Mouse (Mus musculus): Measurements from ENCODE around the gene Akap8. TPM values are rescaled to one million over a fixed set of nuclear protein-coding genes. Genes with fewer than 3 reads are reported as not detected.

Akap8 gene
- polyA plus RNA-seq, 1 experiment from 2014 or later: 131 TPM

- no peak for ATAC-seq (ENCODE audit: low FRiP score)
- H3K9ac ChIP-seq: no peak overlapping the region
- H3K27me3 ChIP-seq: no peaks in the 10 kb centered on the region
- no peaks in the 10 kb centered on the region for H3K36me3 ChIP-seq
- H3K4me2 ChIP-seq (replicated peaks): no peak overlapping the region
- H3K4me1 ChIP-seq: peaks cover 21% of the 10 kb centered on the region
- no peak overlapping the region for H3K4me3 ChIP-seq
- WGBS: 85% methylated on average over 3 of the region's 3 CpGs
- H3K27ac ChIP-seq: no peak overlapping the region
- H3K9me3 ChIP-seq (replicated peaks): no peaks in the 10 kb centered on the region
These were observed 40.5 kb downstream of the Akap8 start for GRCm38 (mm10) chr17:32280575-32280974.

GRCm38 (mm10) chr17:32277201-32277600 lies 43.8 kb downstream of the Akap8 start:
- Histone ChIP-seq H3K9me3 (replicated peaks) (no peaks in the 10 kb centered on the region), H3K4me1 (peaks cover 9% of the 10 kb centered on the region; the same call in 1 of the 2 replicates), H3K4me2 (replicated peaks) (no peak overlapping the region), H3K9ac (no peak overlapping the region), H3K4me3 (no peak overlapping the region), H3K27ac (no peak overlapping the region), H3K27me3 (no peaks in the 10 kb centered on the region), H3K36me3 (no peaks in the 10 kb centered on the region)
- ATAC-seq (ENCODE audit: low FRiP score): no peak
- WGBS: 81% methylated on average over 1 of the region's 1 CpGs

- no peak overlapping the region for H3K27ac ChIP-seq
- H3K4me3 ChIP-seq: no peak overlapping the region
- H3K36me3 ChIP-seq: no peaks in the 10 kb centered on the region
- no peak for ATAC-seq (ENCODE audit: low FRiP score)
- H3K4me1 ChIP-seq: no peaks in the 10 kb centered on the region
- no peak overlapping the region for H3K9ac ChIP-seq
- no peaks in the 10 kb centered on the region for H3K9me3 ChIP-seq (replicated peaks)
- WGBS: 92% methylated on average over 3 of the region's 3 CpGs
- H3K27me3 ChIP-seq: no peaks in the 10 kb centered on the region
- no peak overlapping the region for H3K4me2 ChIP-seq (replicated peaks)
These were observed 45.5 kb downstream of the Akap8 start for GRCm38 (mm10) chr17:32275568-32275967.

- no peaks in the 10 kb centered on the region for H3K9me3 ChIP-seq (replicated peaks)
- H3K27me3 ChIP-seq: no peaks in the 10 kb centered on the region
- no peak overlapping the region for H3K27ac ChIP-seq
- no peak overlapping the region for H3K9ac ChIP-seq
- WGBS: 98% methylated on average over 7 of the region's 7 CpGs
- no peaks in the 10 kb centered on the region for H3K36me3 ChIP-seq
- H3K4me2 ChIP-seq (replicated peaks): no peak overlapping the region
- no peak overlapping the region for H3K4me3 ChIP-seq
- H3K4me1 ChIP-seq: no peaks in the 10 kb centered on the region
- ATAC-seq (ENCODE audit: low FRiP score): no peak
These were observed 51.9 kb downstream of the Akap8 start for GRCm38 (mm10) chr17:32269151-32269550.

GRCm38 (mm10) chr17:32268540-32268960 lies 52.5 kb downstream of the Akap8 start:
- no peak overlapping the region for H3K4me2 ChIP-seq (replicated peaks)
- no peaks in the 10 kb centered on the region for H3K4me1 ChIP-seq
- WGBS: 94% methylated on average over 3 of the region's 3 CpGs
- no peak overlapping the region for H3K4me3 ChIP-seq
- H3K9ac ChIP-seq: no peak overlapping the region
- H3K27me3 ChIP-seq: no peaks in the 10 kb centered on the region
- no peaks in the 10 kb centered on the region for H3K9me3 ChIP-seq (replicated peaks)
- no peak for ATAC-seq (ENCODE audit: low FRiP score)
- no peaks in the 10 kb centered on the region for H3K36me3 ChIP-seq
- no peak overlapping the region for H3K27ac ChIP-seq

- Histone ChIP-seq H3K9me3 (replicated peaks) (no peaks in the 10 kb centered on the region), H3K27ac (no peak overlapping the region), H3K36me3 (no peaks in the 10 kb centered on the region), H3K4me2 (replicated peaks) (no peak overlapping the region), H3K27me3 (no peaks in the 10 kb centered on the region), H3K9ac (no peak overlapping the region), H3K4me1 (no peaks in the 10 kb centered on the region), H3K4me3 (no peak overlapping the region)
- ATAC-seq (ENCODE audit: low FRiP score): no peak
- 66% methylated on average over 2 of the region's 2 CpGs for WGBS
These were observed 52.9 kb downstream of the Akap8 start for GRCm38 (mm10) chr17:32268096-32268495.

- Histone ChIP-seq H3K36me3 (no peaks in the 10 kb centered on the region), H3K27ac (no peak overlapping the region), H3K4me3 (no peak overlapping the region), H3K9ac (no peak overlapping the region), H3K9me3 (replicated peaks) (no peaks in the 10 kb centered on the region), H3K27me3 (no peaks in the 10 kb centered on the region), H3K4me1 (no peaks in the 10 kb centered on the region), H3K4me2 (replicated peaks) (no peak overlapping the region)
- ATAC-seq (ENCODE audit: low FRiP score): no peak
- 94% methylated on average over 1 of the region's 1 CpGs for WGBS
These were observed 53.4 kb downstream of the Akap8 start for GRCm38 (mm10) chr17:32267617-32268016.

GRCm38 (mm10) chr17:32263672-32264071 lies 57.4 kb downstream of the Akap8 start:
- Histone ChIP-seq H3K27ac (no peak overlapping the region), H3K4me1 (0 out of 2 replicates have a peak, but pooled peaks cover under 1% of the 10 kb centered on the region), H3K36me3 (no peaks in the 10 kb centered on the region), H3K4me2 (replicated peaks) (no peak overlapping the region), H3K9me3 (replicated peaks) (no peaks in the 10 kb centered on the region), H3K27me3 (no peaks in the 10 kb centered on the region), H3K9ac (no peak overlapping the region), H3K4me3 (no peak overlapping the region)
- WGBS: 95% methylated on average over 2 of the region's 2 CpGs
- ATAC-seq (ENCODE audit: low FRiP score): no peak

- no peak overlapping the region for H3K9ac ChIP-seq
- peaks cover 5% of the 10 kb centered on the region for H3K4me1 ChIP-seq
- no peaks in the 10 kb centered on the region for H3K27me3 ChIP-seq
- no peaks in the 10 kb centered on the region for H3K36me3 ChIP-seq
- no peak overlapping the region for H3K4me2 ChIP-seq (replicated peaks)
- no peak overlapping the region for H3K27ac ChIP-seq
- no peak for ATAC-seq (ENCODE audit: low FRiP score)
- 96% methylated on average over 8 of the region's 8 CpGs for WGBS
- no peak overlapping the region for H3K4me3 ChIP-seq
- H3K9me3 ChIP-seq (replicated peaks): no peaks in the 10 kb centered on the region
These were observed 58.0 kb downstream of the Akap8 start for GRCm38 (mm10) chr17:32262831-32263559.

- no peak for ATAC-seq (ENCODE audit: low FRiP score)
- H3K36me3 ChIP-seq: no peaks in the 10 kb centered on the region
These were observed 62.2 kb downstream of the Akap8 start for GRCm38 (mm10) chr17:32258869-32259268.

GRCm38 (mm10) chr17:32257944-32258343 lies 63.1 kb downstream of the Akap8 start:
- H3K4me2 ChIP-seq (replicated peaks): no peak overlapping the region
- no peak; the same call in 1 of the 2 replicates for ATAC-seq (ENCODE audit: low FRiP score)

More at GRCm38 (mm10) chr17:32258869-32259268, 62.2 kb downstream of the Akap8 start:
- no peak overlapping the region for H3K27ac ChIP-seq
- no peaks in the 10 kb centered on the region for H3K9me3 ChIP-seq (replicated peaks)
- H3K27me3 ChIP-seq: no peaks in the 10 kb centered on the region
- peaks cover 7% of the 10 kb centered on the region for H3K4me1 ChIP-seq
- no peak overlapping the region for H3K9ac ChIP-seq
- 100% methylated on average over 2 of the region's 2 CpGs for WGBS
- H3K4me3 ChIP-seq: no peak overlapping the region
- H3K4me2 ChIP-seq (replicated peaks): no peak overlapping the region

GRCm38 (mm10) chr17:32257452-32257851 lies 63.6 kb downstream of the Akap8 start:
- no peak overlapping the region for H3K4me2 ChIP-seq (replicated peaks)
- H3K9ac ChIP-seq: no peak overlapping the region
- no peaks in the 10 kb centered on the region for H3K36me3 ChIP-seq
- no peak overlapping the region for H3K27ac ChIP-seq
- WGBS: 90% methylated on average over 2 of the region's 2 CpGs
- ATAC-seq (ENCODE audit: low FRiP score): no peak
- no peaks in the 10 kb centered on the region for H3K9me3 ChIP-seq (replicated peaks)
- no peaks in the 10 kb centered on the region for H3K27me3 ChIP-seq
- H3K4me3 ChIP-seq: no peak overlapping the region
- peaks cover 7% of the 10 kb centered on the region for H3K4me1 ChIP-seq

More at GRCm38 (mm10) chr17:32257944-32258343, 63.1 kb downstream of the Akap8 start:
- 70% methylated on average over 6 of the region's 6 CpGs for WGBS
- H3K4me3 ChIP-seq: no peak overlapping the region
- H3K9ac ChIP-seq: no peak overlapping the region
- no peaks in the 10 kb centered on the region for H3K27me3 ChIP-seq
- no peak overlapping the region for H3K27ac ChIP-seq
- peaks cover 7% of the 10 kb centered on the region for H3K4me1 ChIP-seq
- no peaks in the 10 kb centered on the region for H3K36me3 ChIP-seq
- H3K9me3 ChIP-seq (replicated peaks): no peaks in the 10 kb centered on the region

- Histone ChIP-seq H3K4me2 (replicated peaks) (no peak overlapping the region), H3K4me1 (peaks cover 7% of the 10 kb centered on the region), H3K27ac (no peak overlapping the region), H3K4me3 (no peak overlapping the region), H3K9me3 (replicated peaks) (no peaks in the 10 kb centered on the region), H3K9ac (no peak overlapping the region), H3K36me3 (no peaks in the 10 kb centered on the region), H3K27me3 (no peaks in the 10 kb centered on the region)
- ATAC-seq (ENCODE audit: low FRiP score): no peak
- 89% methylated on average over 2 of the region's 2 CpGs for WGBS
These were observed 64.1 kb downstream of the Akap8 start for GRCm38 (mm10) chr17:32256896-32257295.
